Mouse (Mus musculus) CD4-positive, CD25-positive, alpha-beta regulatory T cell, adult 9 weeks (primary cell): Measurements from ENCODE around the gene Pde9a. TPM values are rescaled to one million over a fixed set of nuclear protein-coding genes. Genes with fewer than 3 reads are reported as not detected.

ENCODE experiments used
- polyA plus RNA-seq: library from polyadenylated mRNA; unstranded; fragments of 100-300 nt; shearing (Covaris generic); gene quantifications from one replicate; pipeline ENCODE4 v1.2.1, GENCODE M21; 2017

Pde9a gene
- not detected for polyA plus RNA-seq

DNA sequence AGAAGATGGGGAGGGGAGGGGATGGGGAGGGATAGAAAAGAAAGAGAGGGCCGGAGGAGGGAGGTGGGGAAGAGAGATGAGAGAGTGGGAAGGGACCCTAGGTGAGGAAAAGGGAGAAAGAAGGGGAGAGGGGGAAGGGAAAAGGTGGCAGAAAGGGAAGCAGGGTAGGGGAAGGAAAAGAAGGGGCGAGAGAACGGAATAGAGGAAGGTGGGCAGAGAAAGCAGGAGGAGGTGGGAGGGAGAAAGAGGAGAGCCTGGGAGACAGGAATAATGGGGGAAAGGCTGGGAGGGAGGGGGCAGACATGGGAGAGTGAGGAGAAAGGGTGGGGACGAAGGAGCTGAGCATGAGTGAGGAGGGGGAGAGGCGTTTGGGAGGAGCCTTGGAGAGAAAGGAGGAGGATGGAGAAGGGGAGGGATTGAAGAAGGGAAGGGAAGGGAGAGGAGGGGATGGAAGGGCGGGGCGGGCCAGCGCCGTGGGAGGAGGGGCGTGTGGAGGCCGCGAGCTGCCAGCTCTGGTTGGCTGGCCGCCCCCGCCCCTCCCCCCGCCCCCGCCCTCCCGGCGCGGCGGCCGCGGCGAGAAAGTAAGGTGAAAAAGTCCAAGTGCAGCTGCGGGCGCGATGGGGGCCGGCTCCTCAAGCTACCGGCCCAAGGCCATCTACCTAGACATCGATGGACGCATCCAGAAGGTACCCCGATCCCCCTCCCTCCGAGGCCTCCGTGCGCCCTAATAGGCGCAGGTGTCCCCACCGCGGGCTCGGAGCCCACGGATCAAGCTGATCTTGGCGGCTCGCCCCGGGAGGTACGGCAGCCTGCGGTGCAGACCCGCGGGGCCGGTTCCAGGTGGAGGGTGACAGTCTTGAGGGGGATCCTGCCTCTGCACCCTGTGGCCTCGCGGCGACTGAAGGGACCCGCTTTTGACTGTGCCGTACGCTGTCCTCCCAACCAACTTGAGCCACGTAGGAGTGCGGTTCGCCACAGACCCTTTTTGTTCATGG, at the start of gene Pde9a:
TSS of gene Pde9a (plus strand) at position 540 of the 995 bp plus-strand sequence.

DNA sequence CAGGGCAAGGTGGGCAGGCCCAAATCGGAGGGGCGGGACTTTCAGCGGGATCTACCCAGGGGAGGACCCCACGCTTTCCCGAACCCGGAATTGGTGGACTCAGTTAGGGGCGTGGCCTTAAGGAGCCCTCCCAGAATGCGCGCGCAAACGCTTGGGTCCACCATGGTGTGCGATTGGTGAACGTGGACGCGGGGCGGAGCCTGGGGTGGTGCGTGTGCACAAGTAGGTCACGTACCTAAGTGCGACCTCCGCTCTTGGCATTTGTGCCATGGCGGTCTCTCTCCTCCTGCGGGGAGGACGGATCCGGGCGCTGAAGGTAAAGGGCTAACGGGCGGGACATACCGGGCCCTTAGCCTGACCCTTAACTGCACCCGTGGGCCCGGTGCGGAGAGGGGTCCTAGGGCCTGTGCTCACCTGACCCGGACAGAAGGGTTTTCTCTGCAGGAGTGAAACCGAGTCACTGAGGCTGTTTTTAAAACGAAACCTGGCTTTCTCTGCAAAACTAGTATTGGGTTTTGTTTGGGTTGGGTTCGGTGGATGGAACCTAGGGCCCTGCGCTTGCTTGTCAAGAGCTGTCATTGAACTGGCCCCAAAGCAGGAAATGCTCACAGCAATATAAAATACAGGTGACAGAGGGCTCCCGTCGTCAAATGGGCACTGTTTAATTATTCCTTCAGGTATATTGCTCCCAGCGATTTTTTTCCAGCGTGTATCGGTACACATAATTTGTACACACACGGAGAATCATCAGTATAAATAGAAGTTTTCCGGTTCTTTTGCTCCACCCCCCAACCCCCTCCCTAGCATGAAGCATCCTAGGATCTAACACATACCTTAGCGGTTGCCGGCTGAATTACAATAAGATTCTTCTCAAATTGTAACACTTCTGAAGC, 134.2 kb downstream of the Pde9a start, which contains the start of the genes Wdr4 and Ndufv3:
TSS of gene Wdr4 (minus strand) at position 35 of the 893 bp plus-strand sequence.
TSS of gene Ndufv3 (plus strand) at position 170 of the 893 bp plus-strand sequence.

Other genes starting within 250 kb of the Pde9a start
- not detected for gene Tff2, start 241.9 kb upstream of the Pde9a start, polyA plus RNA-seq
- not detected for gene Tff1, start 220.9 kb upstream of the Pde9a start, polyA plus RNA-seq
- gene Tmprss3, start 187.2 kb upstream of the Pde9a start, polyA plus RNA-seq: 1.2 TPM
- gene Ubash3a, start 178.3 kb upstream of the Pde9a start, polyA plus RNA-seq: 305 TPM
- 0.69 TPM for gene Rsph1, start 108.8 kb upstream of the Pde9a start, polyA plus RNA-seq
- 45.0 TPM for gene Slc37a1, start 99.4 kb upstream of the Pde9a start, polyA plus RNA-seq
- 28.6 TPM for gene Wdr4, start 133.8 kb downstream of the Pde9a start, polyA plus RNA-seq
- 276 TPM for gene Ndufv3, start 133.9 kb downstream of the Pde9a start, polyA plus RNA-seq
- gene Pknox1, start 178.5 kb downstream of the Pde9a start, polyA plus RNA-seq: 64.8 TPM